Mouse (Mus musculus): ENCODE results near the gene Dnajc3. TPM values are rescaled to one million over a fixed set of nuclear protein-coding genes. Genes with fewer than 3 reads are reported as not detected.

Gene Dnajc3
- total RNA-seq, 2 experiments from 2014 or later: 25.3 to 26.2 TPM

DNA sequence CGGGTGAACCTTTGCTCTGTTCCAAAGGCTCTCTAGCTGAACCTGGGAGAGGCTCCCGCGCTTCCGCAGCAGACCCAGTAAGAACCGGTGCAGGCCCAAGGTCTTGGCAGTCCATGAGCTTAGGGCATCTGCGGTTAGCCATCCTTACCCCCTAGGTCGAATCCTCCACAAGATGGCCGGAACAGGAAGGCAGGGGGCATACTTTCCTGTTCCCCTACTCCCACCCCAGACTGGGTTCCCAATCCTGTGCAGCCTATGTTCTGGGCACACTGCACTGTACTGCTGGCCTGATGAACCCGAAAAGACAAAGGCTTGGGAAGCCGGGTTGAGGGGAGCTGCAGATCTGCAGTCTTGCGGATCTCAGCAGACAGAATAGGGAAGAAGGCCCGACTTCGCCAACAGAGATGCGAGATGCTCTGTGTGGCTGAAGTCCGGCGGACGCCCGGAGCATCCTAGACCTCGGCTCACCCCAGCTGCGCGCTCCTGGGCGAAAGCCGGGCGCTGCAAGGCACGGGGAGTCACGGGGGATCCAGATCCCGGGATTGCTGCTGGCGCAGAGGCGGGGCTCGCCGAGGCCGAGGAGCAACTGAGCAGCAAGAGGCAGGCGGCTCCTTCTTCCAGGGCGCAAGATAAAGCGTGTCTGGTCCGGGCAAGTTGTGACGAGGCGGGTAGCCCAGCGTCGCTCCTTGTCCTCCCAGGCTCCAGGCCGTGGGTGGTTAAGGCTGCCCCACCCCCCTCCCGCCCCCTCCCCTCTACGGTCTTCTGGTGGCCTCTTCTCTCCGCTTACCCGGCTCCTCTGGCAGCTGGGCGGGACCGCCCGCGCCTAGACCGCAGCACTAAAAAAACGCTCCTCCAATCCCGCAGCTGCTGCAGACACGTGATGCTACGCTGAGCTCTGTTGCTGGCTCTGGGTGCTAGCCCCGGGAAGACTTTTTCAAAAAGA lies 12.8 kb upstream of the Dnajc3 start, which contains the start of gene Dzip1:
TSS of gene Dzip1 (minus strand) at position 788 of the 943 bp plus-strand sequence.
- intact Hi-C loops (cut with DNase I): no loop called here
- peak; percentile 82 to 84 for DNase-seq (ENCODE audit: extremely low spot score in 1 of 2, low spot score in 2 of 2)

- intact Hi-C loops (cut with DNase I): no loop called here
These were observed 9.2 kb upstream of the Dnajc3 start for GRCm38 (mm10) chr14:118928565-118928964.

GRCm38 (mm10) chr14:118929779-118930178 lies 8.0 kb upstream of the Dnajc3 start:
- DNase-seq (ENCODE audit: extremely low spot score in 1 of 2, low spot score in 2 of 2): no peak
- intact Hi-C loops (cut with DNase I): no loop called here

More at GRCm38 (mm10) chr14:118928565-118928964, 9.2 kb upstream of the Dnajc3 start:
- no peak for DNase-seq (ENCODE audit: extremely low spot score in 1 of 2, low spot score in 2 of 2)

GRCm38 (mm10) chr14:118930777-118931176 lies 7.0 kb upstream of the Dnajc3 start:
- intact Hi-C loops (cut with DNase I): no loop called here
- no peak for DNase-seq (ENCODE audit: extremely low spot score in 1 of 2, low spot score in 2 of 2)

DNA sequence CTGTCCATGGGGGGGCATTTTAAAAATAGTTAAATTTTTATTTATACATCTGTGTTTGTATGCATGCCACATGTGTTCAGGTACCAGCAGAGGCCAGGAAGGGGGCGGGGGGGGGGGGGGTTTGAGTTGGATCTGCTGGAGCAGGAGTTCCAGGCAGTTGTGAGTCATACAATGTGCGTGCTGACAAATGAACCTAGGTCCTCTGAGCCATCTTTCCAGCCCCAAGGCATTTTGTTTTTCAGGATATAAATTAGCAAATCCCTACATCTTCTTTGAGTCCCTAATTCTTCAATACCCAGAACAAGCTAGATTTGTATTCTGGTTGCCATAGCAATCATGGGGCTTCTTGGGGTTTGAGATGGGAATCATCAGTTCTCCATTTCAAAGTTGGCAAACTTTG lies 6.6 kb upstream of the Dnajc3 start:
- intact Hi-C loops (cut with DNase I): no loop called here
- DNase-seq (ENCODE audit: extremely low spot score in 1 of 2, low spot score in 2 of 2): no peak

DNA sequence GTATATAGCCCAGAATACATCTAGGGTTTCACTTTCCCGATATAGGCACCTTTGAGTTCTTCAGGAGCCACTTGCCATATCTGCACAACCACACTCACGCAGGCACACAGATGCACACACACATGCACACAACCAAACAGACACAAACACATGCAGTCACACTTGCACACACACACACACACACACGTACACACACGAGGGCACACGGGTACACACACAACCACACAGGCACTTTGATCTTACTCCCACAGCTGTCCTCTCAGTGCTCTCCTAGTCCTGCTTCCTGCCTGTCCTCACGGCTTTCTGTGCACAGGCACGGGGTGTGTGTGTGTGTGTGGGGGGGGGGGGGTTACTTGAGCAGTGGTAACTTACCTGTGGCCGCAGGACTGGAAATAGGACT lies 4.8 kb upstream of the Dnajc3 start:
- intact Hi-C loops (cut with DNase I): no loop called here
- no peak for DNase-seq (ENCODE audit: extremely low spot score in 1 of 2, low spot score in 2 of 2)

GRCm38 (mm10) chr14:118934686-118935085 lies 3.1 kb upstream of the Dnajc3 start:
- no peak for DNase-seq (ENCODE audit: extremely low spot score in 1 of 2, low spot score in 2 of 2)
- intact Hi-C loops (cut with DNase I): no loop called here

GRCm38 (mm10) chr14:118936236-118936635 lies 1.5 kb upstream of the Dnajc3 start:
- intact Hi-C loops (cut with DNase I): no loop called here
- no peak for DNase-seq (ENCODE audit: extremely low spot score in 1 of 2, low spot score in 2 of 2)

GRCm38 (mm10) chr14:118936952-118937351 lies 824 bp upstream of the Dnajc3 start:
- intact Hi-C loops (cut with DNase I): loop anchor here (1.0 kb wide), 1 partner anchor 14 kb away; no protein-coding TSS in a partner anchor
- DNase-seq (ENCODE audit: extremely low spot score in 1 of 2, low spot score in 2 of 2): no peak

- DNase-seq (ENCODE audit: extremely low spot score in 1 of 2, low spot score in 2 of 2): no peak
- intact Hi-C loops (cut with DNase I): no loop called here
These were observed 775 bp downstream of the Dnajc3 start for GRCm38 (mm10) chr14:118938551-118938950.

GRCm38 (mm10) chr14:118940796-118941495 lies 3.2 kb downstream of the Dnajc3 start:
- no peak for DNase-seq (ENCODE audit: extremely low spot score in 1 of 2, low spot score in 2 of 2)
- intact Hi-C loops (cut with DNase I): no loop called here

DNA sequence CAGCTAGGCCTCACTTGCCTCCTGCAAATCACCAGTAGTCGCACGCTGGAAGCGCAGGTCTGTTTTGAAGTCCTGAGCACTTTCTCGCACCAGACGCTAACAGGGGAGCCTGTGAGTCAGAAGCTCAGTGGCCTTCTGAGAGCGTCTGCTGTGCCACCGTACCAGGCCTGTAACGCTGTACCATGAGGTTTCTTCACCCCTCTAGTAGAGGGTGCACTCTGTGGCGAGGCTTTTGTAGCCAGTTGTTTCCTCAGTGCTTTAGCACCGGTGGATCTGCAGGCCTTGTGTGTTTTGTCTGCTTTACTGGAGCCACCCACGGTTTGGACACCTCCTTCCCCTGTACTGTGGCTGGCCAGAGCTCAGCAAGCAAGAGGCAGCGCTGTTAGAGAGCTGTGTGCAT lies 4.3 kb downstream of the Dnajc3 start:
- no peak for DNase-seq (ENCODE audit: extremely low spot score in 1 of 2, low spot score in 2 of 2)
- intact Hi-C loops (cut with DNase I): no loop called here

DNA sequence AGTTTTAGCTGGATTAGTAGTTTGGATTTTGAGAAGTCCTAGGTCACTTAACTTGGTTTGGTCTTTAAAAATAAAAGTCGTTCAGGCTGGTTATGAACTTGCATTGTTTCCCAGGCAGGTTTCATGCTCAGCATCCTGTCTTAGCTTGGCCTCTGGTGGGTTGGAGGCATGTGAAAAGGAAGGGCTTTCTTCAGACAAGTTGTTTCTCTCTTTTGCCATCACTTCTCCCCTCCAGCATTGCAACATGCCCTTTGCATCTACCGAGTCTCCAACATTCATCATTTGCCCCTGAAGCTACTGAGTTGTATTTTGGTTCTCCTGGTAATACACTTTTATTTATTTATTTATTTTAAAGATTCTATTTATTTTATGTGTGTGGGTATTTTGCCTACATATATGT lies 6.9 kb downstream of the Dnajc3 start:
- DNase-seq (ENCODE audit: extremely low spot score in 1 of 2, low spot score in 2 of 2): no peak
- intact Hi-C loops (cut with DNase I): no loop called here

DNA sequence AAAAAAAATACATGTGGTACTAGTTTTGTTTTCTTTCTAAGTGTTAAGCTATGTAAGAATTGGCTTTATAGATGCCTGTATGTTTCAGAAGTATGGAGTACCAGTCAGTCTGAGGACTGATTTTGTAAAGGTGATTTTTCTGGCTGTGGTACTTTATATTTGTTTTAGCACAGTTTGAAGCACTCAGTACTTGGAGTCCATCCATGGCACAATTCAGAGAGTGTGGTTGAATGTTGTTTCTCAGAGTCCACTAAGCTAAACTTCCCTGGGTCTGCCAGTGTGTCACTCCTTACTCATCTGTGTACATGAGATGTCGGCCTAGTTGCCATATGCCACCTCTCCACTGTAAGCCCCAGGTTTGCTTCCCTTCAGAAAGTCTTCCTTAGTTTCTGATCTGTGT lies 11.1 kb downstream of the Dnajc3 start:
- DNase-seq (ENCODE audit: extremely low spot score in 1 of 2, low spot score in 2 of 2): no peak
- intact Hi-C loops (cut with DNase I): no loop called here

GRCm38 (mm10) chr14:118951912-118952583 lies 14.3 kb downstream of the Dnajc3 start:
- DNase-seq (ENCODE audit: extremely low spot score in 1 of 2, low spot score in 2 of 2): no peak
- intact Hi-C loops (cut with DNase I): no loop called here

GRCm38 (mm10) chr14:118958010-118958409 lies 20.2 kb downstream of the Dnajc3 start:
- no peak for DNase-seq (ENCODE audit: extremely low spot score in 1 of 2, low spot score in 2 of 2)
- intact Hi-C loops (cut with DNase I): no loop called here

- intact Hi-C loops (cut with DNase I): no loop called here
- no peak for DNase-seq (ENCODE audit: extremely low spot score in 1 of 2, low spot score in 2 of 2)
These were observed 27.7 kb downstream of the Dnajc3 start for GRCm38 (mm10) chr14:118965356-118966000.

- intact Hi-C loops (cut with DNase I): no loop called here
- no peak for DNase-seq (ENCODE audit: extremely low spot score in 1 of 2, low spot score in 2 of 2)
These were observed 29.9 kb downstream of the Dnajc3 start for GRCm38 (mm10) chr14:118967646-118968045.

GRCm38 (mm10) chr14:118972268-118972667 lies 34.5 kb downstream of the Dnajc3 start:
- intact Hi-C loops (cut with DNase I): no loop called here
- DNase-seq (ENCODE audit: extremely low spot score in 1 of 2, low spot score in 2 of 2): no peak

All from left cerebral cortex, postnatal 10 days (tissue).